Mouse (Mus musculus) G1E (cell line): ENCODE data around the gene Ccdc38.

Experiments
- CTCF ChIP-seq: IDR thresholded peaks from 2 replicates; pipeline ENCODE4 v1.5.1; 2012; ENCODE audit warnings: low read depth, low read length, inconsistent platforms, mixed read lengths
- GATA1 ChIP-seq: IDR thresholded peaks from 2 replicates; pipeline ENCODE4 v1.6.1; 2012; ENCODE audit warnings: borderline replicate concordance, low read length, inconsistent platforms, mixed read lengths
- GATA2 ChIP-seq: IDR thresholded peaks from 2 replicates; pipeline ENCODE4 v1.6.1; 2012; ENCODE audit warnings: low read depth, low read length, inconsistent platforms, borderline replicate concordance
- POLR2AphosphoS5 ChIP-seq: IDR thresholded peaks from 2 replicates; pipeline ENCODE4 v1.6.1; 2012; ENCODE audit warnings: low read depth, low read length, inconsistent platforms; ENCODE audit not compliant: insufficient replicate concordance
- TAL1 ChIP-seq: conservative IDR thresholded peaks from 2 replicates; pipeline ENCODE4 v1.6.1; 2012; ENCODE audit warnings: low read depth, low read length, inconsistent platforms, mixed read lengths

- no peak for TF ChIP-seq CTCF
- TF ChIP-seq GATA1, result no peak
- no peak for TF ChIP-seq POLR2AphosphoS5
- TF ChIP-seq TAL1, result no peak
- no peak for TF ChIP-seq GATA2
Measured at GRCm38 (mm10) chr10:93595831-93596230, 55.4 kb downstream of the Ccdc38 start.
